Mouse (Mus musculus): ENCODE data around the gene Cd163l1.

- TF ChIP-seq CTCF (IDR thresholded peaks at IDR 0.05; ENCODE audit: low read depth, low read length) (no peak), TAL1 (conservative IDR thresholded peaks at IDR 0.05; ENCODE audit: low read depth, low read length) (no peak), GATA1 (IDR thresholded peaks at IDR 0.05; ENCODE audit: borderline replicate concordance, low read length) (no peak), POLR2AphosphoS5 (IDR thresholded peaks at IDR 0.05; ENCODE audit: insufficient replicate concordance, low read depth, low read length) (no peak), GATA2 (IDR thresholded peaks at IDR 0.05; ENCODE audit: borderline replicate concordance, low read depth, low read length) (no peak)
Observed at GRCm38 (mm10) chr7:140180692-140181091, 37.4 kb upstream of the Cd163l1 start.
